ENCODE assay signal across 9 mouse cellular contexts in the genomic region with DNA sequence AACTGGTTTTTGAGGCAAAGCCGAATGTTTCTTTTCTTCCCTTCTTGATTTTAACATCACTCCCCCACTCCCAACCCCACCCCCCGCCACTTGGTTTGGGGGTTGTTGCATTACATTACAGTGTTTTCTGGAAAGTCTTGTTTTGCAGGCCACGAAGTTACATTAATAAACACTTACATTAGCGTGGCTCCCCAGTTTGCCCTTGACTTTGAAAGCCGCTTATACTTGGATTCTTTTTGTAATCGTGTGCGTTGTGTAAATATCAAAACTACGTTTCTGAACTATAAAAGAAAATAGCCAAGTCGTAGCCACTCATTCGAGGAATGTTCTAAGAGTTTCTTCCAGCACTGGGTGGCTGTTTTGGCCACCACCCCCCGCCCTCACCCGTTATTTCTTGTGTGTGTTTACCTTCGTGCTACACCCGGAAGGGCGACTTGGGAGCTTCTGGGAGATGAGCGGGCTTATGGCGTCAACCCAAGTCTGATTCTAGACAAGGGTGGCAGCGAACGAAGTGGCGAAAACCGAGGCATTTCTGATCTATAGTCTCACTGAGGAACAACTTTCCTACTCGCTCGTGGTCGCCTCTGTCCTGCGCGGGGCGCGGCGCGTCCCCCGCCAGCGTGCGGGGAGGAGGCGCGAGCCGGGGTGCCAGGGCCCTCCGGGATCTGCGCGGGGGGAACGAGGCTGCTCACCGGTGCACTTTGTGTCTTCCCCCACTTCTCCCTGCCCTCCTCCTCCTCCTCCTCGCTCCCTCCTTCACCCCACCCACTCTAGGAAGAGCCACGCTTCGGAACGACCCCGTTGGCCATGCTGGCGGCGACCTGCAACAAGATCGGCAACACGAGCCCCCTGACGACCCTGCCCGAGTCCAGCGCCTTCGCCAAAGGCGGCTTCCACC. TPM values are rescaled to one million over a fixed set of nuclear protein-coding genes. Genes with fewer than 3 reads are reported as not detected.
A peak's percentile ranks its signal among the peaks of the same experiment; 100 is the strongest.
DNase-seq lines count a peak whose midpoint lies in the region; ATAC-seq lines count a peak whose summit lies in the region.
"Had no signal": no experiment of that assay in that cellular context is flagged by ENCODE, and none has a peak within 500 bp of the region (broad histone marks: within the 10 kb centered on the region; RNA-seq: fewer than 3 reads in every experiment).

No protein-coding gene starts in this region.

- H3K27ac ChIP-seq in heart, embryonic 10.5 days, result peak overlapping the region; percentile 30; the same call in 1 of the 2 replicates
- no peak overlapping the region for H3K27ac ChIP-seq in heart, embryonic 12.5 days (ENCODE audit: poor library complexity, severe bottlenecking)
- no peak overlapping the region; the same call in 1 of the 2 replicates for H3K27ac ChIP-seq in limb, embryonic 13.5 days
- no peak overlapping the region for H3K27ac ChIP-seq in neural tube, embryonic 12.5 days

- peak overlapping the region; percentile 62 for H3K4me3 ChIP-seq in heart, embryonic 10.5 days
- H3K4me3 ChIP-seq in heart, embryonic 12.5 days, result peak overlapping the region; percentile 45
- peak overlapping the region; percentile 55 for H3K4me3 ChIP-seq in limb, embryonic 13.5 days
- H3K4me3 ChIP-seq in neural tube, embryonic 12.5 days, result peak overlapping the region; percentile 40

- H3K9ac ChIP-seq in heart, embryonic 12.5 days, result peak overlapping the region; percentile 5; the same call in 1 of the 2 replicates
- peak overlapping the region; percentile 71 for H3K9ac ChIP-seq in limb, embryonic 13.5 days
- H3K9ac ChIP-seq in neural tube, embryonic 12.5 days, result peak overlapping the region; percentile 53

- peak; percentile 77 for DNase-seq in heart, embryonic 10.5 days (ENCODE audit: low spot score)
- DNase-seq in heart, adult 8-10 months (ENCODE audit: low spot score), result no peak
- DNase-seq in ZHBTc4 (ENCODE audit: low read depth, low spot score) (peak; percentile 58), MN1 (ENCODE audit: low spot score) (no peak)
- DNase-seq in layer of hippocampus, postnatal 14 days (ENCODE audit: low spot score in 2 of 2), result no peak

- H3K27me3 ChIP-seq in heart, embryonic 10.5 days (ENCODE audit: insufficient read depth, poor library complexity, severe bottlenecking), result peaks cover 88% of the 10 kb centered on the region
- H3K27me3 ChIP-seq in heart, embryonic 12.5 days (replicated peaks), result peaks cover 78% of the 10 kb centered on the region
- H3K27me3 ChIP-seq in limb, embryonic 13.5 days, result peaks cover 87% of the 10 kb centered on the region
- H3K27me3 ChIP-seq in neural tube, embryonic 12.5 days (replicated peaks), result peaks cover 78% of the 10 kb centered on the region

- peaks cover 56% of the 10 kb centered on the region for H3K4me1 ChIP-seq in heart, embryonic 10.5 days
- H3K4me1 ChIP-seq in heart, embryonic 12.5 days (replicated peaks), result peaks cover 58% of the 10 kb centered on the region
- peaks cover 56% of the 10 kb centered on the region for H3K4me1 ChIP-seq in limb, embryonic 13.5 days
- H3K4me1 ChIP-seq in neural tube, embryonic 12.5 days, result peaks cover 45% of the 10 kb centered on the region

- H3K4me2 ChIP-seq in heart, embryonic 12.5 days, result peak overlapping the region; percentile 85
- H3K4me2 ChIP-seq in limb, embryonic 13.5 days (replicated peaks), result peak overlapping the region; percentile 78
- peak overlapping the region; percentile 62 for H3K4me2 ChIP-seq in neural tube, embryonic 12.5 days (replicated peaks)

- WGBS in heart, embryonic 10.5 days, result 1% methylated on average over 55 of the region's 55 CpGs
- WGBS in heart, embryonic 12.5 days, result under 1% methylated on average over 54 of the region's 55 CpGs
- WGBS in limb, embryonic 13.5 days, result under 1% methylated on average over 54 of the region's 55 CpGs
- WGBS in neural tube, embryonic 12.5 days, result under 1% methylated on average over 55 of the region's 55 CpGs

- H3K9me3 ChIP-seq in heart, embryonic 10.5 days, result no peaks in the 10 kb centered on the region
- H3K9me3 ChIP-seq in heart, embryonic 12.5 days (replicated peaks), result no peaks in the 10 kb centered on the region
- H3K9me3 ChIP-seq in limb, embryonic 13.5 days, result no peaks in the 10 kb centered on the region
- H3K9me3 ChIP-seq in neural tube, embryonic 12.5 days, result no peaks in the 10 kb centered on the region

- H3K36me3 ChIP-seq in heart, embryonic 10.5 days, result no peaks in the 10 kb centered on the region
- no peaks in the 10 kb centered on the region for H3K36me3 ChIP-seq in heart, embryonic 12.5 days
- H3K36me3 ChIP-seq in limb, embryonic 13.5 days, result no peaks in the 10 kb centered on the region
- no peaks in the 10 kb centered on the region for H3K36me3 ChIP-seq in neural tube, embryonic 12.5 days

- ATAC-seq in heart, embryonic 12.5 days (ENCODE audit: insufficient number of reproducible peaks, low FRiP score), result no peak
- ATAC-seq in limb, embryonic 13.5 days (ENCODE audit: low FRiP score, low read depth), result no peak
- no peak for ATAC-seq in neural tube, embryonic 12.5 days (ENCODE audit: low FRiP score, low read depth)

RNA-seq across cellular contexts. Expression of gene Sp9, which starts 0.9 kb away (rescaled TPM):
- not detected in 2 replicates for polyA plus RNA-seq in heart, embryonic 10.5 days (2016; fragmentation: Nextera tagmentation; extraction: Ambion mirVana)
- total RNA-seq in heart, adult 8-10 months (2022), result not detected
- not detected in 2 replicates for polyA plus RNA-seq in heart, embryonic 12.5 days (2016; fragmentation: Nextera tagmentation; extraction: Ambion mirVana)
- polyA plus RNA-seq in limb, embryonic 13.5 days (2015; fragmentation: Nextera tagmentation; extraction: Ambion mirVana), result 0.87 and 1.6 TPM in 2 replicates
- 2.2 and 2.7 TPM in 2 replicates for polyA plus RNA-seq in neural tube, embryonic 12.5 days (2016; fragmentation: Nextera tagmentation; extraction: Ambion mirVana)
- total RNA-seq in layer of hippocampus, postnatal 14 days (2021), result 1 to 10 TPM; 4.6 to 4.8 TPM
- total RNA-seq: hematopoietic stem cell, adult 5-6 weeks had no signal

RNA-seq across cellular contexts. Expression of gene Scrn3, which starts 39.8 kb away (rescaled TPM):
- polyA plus RNA-seq in heart, embryonic 10.5 days (2016; fragmentation: Nextera tagmentation; extraction: Ambion mirVana), result 15.1 and 16.6 TPM in 2 replicates
- total RNA-seq in heart, adult 8-10 months (2022), result 10 to 100 TPM; 31.2 to 38.6 (median 32.3) TPM
- polyA plus RNA-seq in heart, embryonic 12.5 days (2016; fragmentation: Nextera tagmentation; extraction: Ambion mirVana), result 14.9 and 16.5 TPM in 2 replicates
- 14.3 and 16.3 TPM in 2 replicates for polyA plus RNA-seq in limb, embryonic 13.5 days (2015; fragmentation: Nextera tagmentation; extraction: Ambion mirVana)
- polyA plus RNA-seq in neural tube, embryonic 12.5 days (2016; fragmentation: Nextera tagmentation; extraction: Ambion mirVana), result 11.2 and 12.3 TPM in 2 replicates
- 10 to 100 TPM; 15.0 to 16.8 TPM for total RNA-seq in layer of hippocampus, postnatal 14 days (2021)

RNA-seq across cellular contexts. Expression of gene Cir1, which starts 39.9 kb away (rescaled TPM):
- 9.7 and 12.0 TPM in 2 replicates for polyA plus RNA-seq in heart, embryonic 10.5 days (2016; fragmentation: Nextera tagmentation; extraction: Ambion mirVana)
- total RNA-seq in heart, adult 8-10 months (2022), result 10 to 100 TPM; 11.8 to 18.4 (median 13.9) TPM
- 15.2 and 19.0 TPM in 2 replicates for polyA plus RNA-seq in heart, embryonic 12.5 days (2016; fragmentation: Nextera tagmentation; extraction: Ambion mirVana)
- 28.6 and 33.3 TPM in 2 replicates for polyA plus RNA-seq in limb, embryonic 13.5 days (2015; fragmentation: Nextera tagmentation; extraction: Ambion mirVana)
- polyA plus RNA-seq in neural tube, embryonic 12.5 days (2016; fragmentation: Nextera tagmentation; extraction: Ambion mirVana), result 23.9 and 24.6 TPM in 2 replicates
- total RNA-seq in layer of hippocampus, postnatal 14 days (2021), result 10 to 100 TPM; 25.7 to 25.9 TPM

RNA-seq across cellular contexts. Expression of gene Ola1, which starts 53.9 kb away (rescaled TPM):
- 73.2 and 80.8 TPM in 2 replicates for polyA plus RNA-seq in heart, embryonic 10.5 days (2016; fragmentation: Nextera tagmentation; extraction: Ambion mirVana)
- total RNA-seq in heart, adult 8-10 months (2022), result 10 to 100 TPM; 38.0 to 41.7 (median 40.7) TPM
- polyA plus RNA-seq in heart, embryonic 12.5 days (2016; fragmentation: Nextera tagmentation; extraction: Ambion mirVana), result 72.0 and 74.4 TPM in 2 replicates
- 111 and 112 TPM in 2 replicates for polyA plus RNA-seq in limb, embryonic 13.5 days (2015; fragmentation: Nextera tagmentation; extraction: Ambion mirVana)
- 84.5 and 86.3 TPM in 2 replicates for polyA plus RNA-seq in neural tube, embryonic 12.5 days (2016; fragmentation: Nextera tagmentation; extraction: Ambion mirVana)
- 100 to 1,000 TPM; 120 to 128 TPM for total RNA-seq in layer of hippocampus, postnatal 14 days (2021)

Comparison
In these comparisons a context has a peak if more than half of its experiments do, and no peak if none do; other contexts are left out.
1. DNase-seq: peak in heart, embryonic 10.5 days (single experiment) and ZHBTc4 (single experiment); none in heart, adult 8-10 months (single experiment), layer of hippocampus, postnatal 14 days (0 of 2) and MN1 (single experiment).
2. H3K9ac ChIP-seq: peak in every context shown above with its lines; median percentile 71 in limb, embryonic 13.5 days; 53 in neural tube, embryonic 12.5 days; 5 in heart, embryonic 12.5 days.
3. Peak in every context shown above with its lines, with median percentiles within 50 percentile points of each other: H3K4me3 ChIP-seq and H3K4me2 ChIP-seq.